Mouse (Mus musculus): ENCODE measurements around the gene Mocs1.

Gene Mocs1

GRCm38 (mm10) chr17:49477370-49477769 is 49.2 kb downstream of the Mocs1 start:
- no peak for DNase-seq (ENCODE audit: low read depth in 2 of 2, low spot score in 2 of 2)

GRCm38 (mm10) chr17:49481876-49482275 is 53.7 kb downstream of the Mocs1 start:
- DNase-seq (ENCODE audit: low read depth in 2 of 2, low spot score in 2 of 2) = no peak

GRCm38 (mm10) chr17:49484435-49484834 is 56.3 kb downstream of the Mocs1 start:
- no peak for DNase-seq (ENCODE audit: low read depth in 2 of 2, low spot score in 2 of 2)

- DNase-seq (ENCODE audit: low read depth in 2 of 2, low spot score in 2 of 2) = no peak
Measured at GRCm38 (mm10) chr17:49489098-49489497, 60.9 kb downstream of the Mocs1 start.

- no peak for DNase-seq (ENCODE audit: low read depth in 2 of 2, low spot score in 2 of 2)
Measured at GRCm38 (mm10) chr17:49493276-49493675, 65.1 kb downstream of the Mocs1 start.

GRCm38 (mm10) chr17:49498169-49498568 is 70.0 kb downstream of the Mocs1 start:
- DNase-seq (ENCODE audit: low read depth in 2 of 2, low spot score in 2 of 2) = no peak

GRCm38 (mm10) chr17:49499635-49500034 is 71.5 kb downstream of the Mocs1 start:
- DNase-seq (ENCODE audit: low read depth in 2 of 2, low spot score in 2 of 2) = no peak

GRCm38 (mm10) chr17:49500234-49500633 is 72.1 kb downstream of the Mocs1 start:
- no peak for DNase-seq (ENCODE audit: low read depth in 2 of 2, low spot score in 2 of 2)

- DNase-seq (ENCODE audit: low read depth in 2 of 2, low spot score in 2 of 2) = no peak
Measured at GRCm38 (mm10) chr17:49503246-49503900, 75.2 kb downstream of the Mocs1 start.
